In genomic region chr14:105588391-105589163, GRCm38 (mm10) we compare ENCODE assay signal across 9 mouse cellular contexts.
DNase-seq lines count a peak whose midpoint lies in the region; ATAC-seq lines count a peak whose summit lies in the region.
"Had no signal": no experiment of that assay in that cellular context is flagged by ENCODE, and none has a peak within 500 bp of the region (broad histone marks: within the 10 kb centered on the region; RNA-seq: fewer than 3 reads in every experiment).

No protein-coding gene starts in this region.

- intact Hi-C loops in left cerebral cortex, postnatal 25 days (cut with DNase I) = loop anchor here (1.0 to 2.0 kb wide), 3 partner anchors 42 to 309 kb away; no protein-coding TSS in a partner anchor

- no peak overlapping the region for H3K9ac ChIP-seq in kidney, embryonic 14.5 days (ENCODE audit: low read depth, low read length)
- no peak overlapping the region for H3K9ac ChIP-seq in embryonic facial prominence, embryonic 14.5 days (ENCODE audit: low read depth, low read length)
- H3K9ac ChIP-seq in hindbrain, embryonic 12.5 days = no peak overlapping the region

- WGBS in kidney, embryonic 14.5 days = 83% methylated on average over 15 of the region's 15 CpGs
- WGBS in embryonic facial prominence, embryonic 14.5 days = 42% methylated on average over 15 of the region's 15 CpGs
- 59% methylated on average over 15 of the region's 15 CpGs for WGBS in hindbrain, embryonic 12.5 days

- DNase-seq in kidney, adult 9 months = peak; percentile 24
- peak; percentile 72 for DNase-seq in embryonic facial prominence, embryonic 14.5 days (ENCODE audit: low spot score)
- peak; percentile 52 to 82 for DNase-seq in left cerebral cortex, postnatal 25 days (ENCODE audit: low spot score in 2 of 2)
- peak; percentile 53 to 62 for DNase-seq in right cerebral cortex, adult 2 months (ENCODE audit: low spot score in 2 of 2)
- DNase-seq in urinary bladder, postnatal 25 days (ENCODE audit: low spot score) = no peak
- no peak for DNase-seq in ovary, postnatal 14 days (ENCODE audit: low spot score)

- H3K4me2 ChIP-seq in kidney, embryonic 14.5 days (replicated peaks; ENCODE audit: low read depth, low read length) = no peak overlapping the region
- peak overlapping the region; percentile 17; the same call in 1 of the 2 replicates for H3K4me2 ChIP-seq in embryonic facial prominence, embryonic 14.5 days (ENCODE audit: low read depth, low read length)
- no peak overlapping the region for H3K4me2 ChIP-seq in hindbrain, embryonic 12.5 days (replicated peaks)

- ATAC-seq in kidney, embryonic 14.5 days (ENCODE audit: low FRiP score, low TSS enrichment) = no peak
- peak; percentile 83 for ATAC-seq in embryonic facial prominence, embryonic 14.5 days (ENCODE audit: low read depth)
- peak; percentile 90 for ATAC-seq in hindbrain, embryonic 12.5 days (ENCODE audit: low FRiP score)

- no peaks in the 10 kb centered on the region for H3K27me3 ChIP-seq in kidney, embryonic 14.5 days (ENCODE audit: control insufficient read depth, insufficient read depth, low read length)
- H3K27me3 ChIP-seq in embryonic facial prominence, embryonic 14.5 days (replicated peaks; ENCODE audit: control insufficient read depth, insufficient read depth, low read length) = no peaks in the 10 kb centered on the region
- H3K27me3 ChIP-seq in hindbrain, embryonic 12.5 days = no peaks in the 10 kb centered on the region

- H3K9me3 ChIP-seq in kidney, embryonic 14.5 days (ENCODE audit: control insufficient read depth, low read length) = no peaks in the 10 kb centered on the region
- H3K9me3 ChIP-seq in embryonic facial prominence, embryonic 14.5 days (ENCODE audit: control insufficient read depth, low read length) = no peaks in the 10 kb centered on the region
- H3K9me3 ChIP-seq in hindbrain, embryonic 12.5 days (replicated peaks) = no peaks in the 10 kb centered on the region

- H3K4me1 ChIP-seq in kidney, embryonic 14.5 days (ENCODE audit: control insufficient read depth, insufficient read depth, low read length) = no peaks in the 10 kb centered on the region
- peaks cover 8% of the 10 kb centered on the region; the same call in 1 of the 2 replicates for H3K4me1 ChIP-seq in embryonic facial prominence, embryonic 14.5 days (ENCODE audit: control insufficient read depth, insufficient read depth, low read length)
- peaks cover 11% of the 10 kb centered on the region; the same call in 1 of the 2 replicates for H3K4me1 ChIP-seq in hindbrain, embryonic 12.5 days

- no peak overlapping the region for H3K4me3 ChIP-seq in kidney, embryonic 14.5 days (ENCODE audit: low read length)
- H3K4me3 ChIP-seq in embryonic facial prominence, embryonic 14.5 days (ENCODE audit: low read depth, low read length) = no peak overlapping the region
- H3K4me3 ChIP-seq in hindbrain, embryonic 12.5 days = no peak overlapping the region

- no peaks in the 10 kb centered on the region for H3K36me3 ChIP-seq in kidney, embryonic 14.5 days (ENCODE audit: control insufficient read depth, insufficient read depth, low read length)
- no peaks in the 10 kb centered on the region for H3K36me3 ChIP-seq in embryonic facial prominence, embryonic 14.5 days (ENCODE audit: control insufficient read depth, insufficient read depth, low read length)
- H3K36me3 ChIP-seq in hindbrain, embryonic 12.5 days = no peaks in the 10 kb centered on the region
- H3K36me3 ChIP-seq: G1E had no signal

- H3K27ac ChIP-seq in kidney, embryonic 14.5 days (ENCODE audit: low read depth, low read length) = no peak overlapping the region
- H3K27ac ChIP-seq in embryonic facial prominence, embryonic 14.5 days (replicated peaks; ENCODE audit: low read depth, low read length) = peak overlapping the region; percentile 45
- peak overlapping the region; percentile 64 for H3K27ac ChIP-seq in hindbrain, embryonic 12.5 days

Comparison
In these comparisons a context has a peak if more than half of its experiments do, and no peak if none do; other contexts are left out.
1. DNase-seq: peak in kidney, adult 9 months (single experiment), embryonic facial prominence, embryonic 14.5 days (single experiment), left cerebral cortex, postnatal 25 days (2 of 2) and right cerebral cortex, adult 2 months (2 of 2); none in urinary bladder, postnatal 25 days (single experiment) and ovary, postnatal 14 days (single experiment).